8 mouse cellular contexts compared by ENCODE assay signal in genomic region chr9:48984845-48985707, GRCm38 (mm10). TPM values are rescaled to one million over a fixed set of nuclear protein-coding genes. Genes with fewer than 3 reads are reported as not detected.
DNase-seq lines count a peak whose midpoint lies in the region; ATAC-seq lines count a peak whose summit lies in the region.

Gene Usp28 (plus strand): TSS chr9:48985375.

- H3K27me3 ChIP-seq in hindbrain, embryonic 16.5 days (replicated peaks; ENCODE audit: control insufficient read depth, insufficient read depth, low read length) = no peaks in the 10 kb centered on the region

- H3K79me2 ChIP-seq in macrophage (ENCODE audit: inconsistent target) = peaks cover 43% of the 10 kb centered on the region; the same call in 1 of the 2 replicates

- H3K27ac ChIP-seq in hindbrain, embryonic 16.5 days (ENCODE audit: low read depth, low read length) = peak within 1 kb of the TSS; percentile 89
- H3K27ac ChIP-seq in macrophage = peak within 1 kb of the TSS; percentile 77

- H3K4me3 ChIP-seq in hindbrain, embryonic 16.5 days (ENCODE audit: low read length) = peak within 1 kb of the TSS; percentile 85
- H3K4me3 ChIP-seq in macrophage (ENCODE audit: inconsistent target) = peak within 1 kb of the TSS; percentile 67

- peak; percentile 93 for ATAC-seq in hindbrain, embryonic 16.5 days

- H3K4me1 ChIP-seq in hindbrain, embryonic 16.5 days (ENCODE audit: control insufficient read depth, insufficient read depth, low read depth, low read length) = peaks cover 11% of the 10 kb centered on the region

- WGBS in hindbrain, embryonic 16.5 days = under 1% methylated on average over 65 of the region's 94 CpGs
- WGBS in macrophage (ENCODE audit: missing documents) = under 1% methylated on average over 81 of the region's 94 CpGs

- H3K36me3 ChIP-seq in hindbrain, embryonic 16.5 days (ENCODE audit: control insufficient read depth, insufficient read depth, low read length) = no peaks in the 10 kb centered on the region
- no peaks in the 10 kb centered on the region for H3K36me3 ChIP-seq in macrophage (ENCODE audit: inconsistent target)

- peak within 1 kb of the TSS; percentile 83 for H3K9ac ChIP-seq in hindbrain, embryonic 16.5 days (ENCODE audit: low read depth, low read length)

- DNase-seq in T-cell, adult 2 months (ENCODE audit: low spot score) = peak; percentile 99
- peak; percentile 98 to 100 for DNase-seq in cerebellum, postnatal 36 days
- DNase-seq in frontal cortex, postnatal 36 days (ENCODE audit: low spot score in 2 of 2) = peak; percentile 94 to 95
- peak; percentile 93 to 94 for DNase-seq in left cerebral cortex, adult 18-20 months (ENCODE audit: low spot score in 2 of 2)
- DNase-seq in right cerebral cortex, adult 18-20 months = peak; percentile 97
- DNase-seq in urinary bladder, postnatal 10 days (ENCODE audit: low spot score) = peak; percentile 98

- no peaks in the 10 kb centered on the region for H3K9me3 ChIP-seq in hindbrain, embryonic 16.5 days (ENCODE audit: control insufficient read depth, low read length)

- H3K4me2 ChIP-seq in hindbrain, embryonic 16.5 days (ENCODE audit: low read length) = peak within 1 kb of the TSS; percentile 83

RNA-seq across cellular contexts. Expression of gene Usp28, which starts in this region (rescaled TPM):
- 33.0 and 34.1 TPM in 2 replicates for polyA plus RNA-seq in hindbrain, embryonic 16.5 days (2015; fragmentation: Nextera tagmentation; extraction: Ambion mirVana)
- 10 to 100 TPM; 34.4 to 35.0 TPM for total RNA-seq in left cerebral cortex, adult 18-20 months (2021)
- 10 to 100 TPM in 24 of 26 experiments, 1 to 10 TPM in 2; 5.0 to 59.0 (median 33.9) TPM for total RNA-seq in macrophage (2018; cell fraction: chromatin; rRNA removed)
- total RNA-seq in macrophage (2018; cell fraction: cytosol; rRNA removed) = 1 to 10 TPM; 2.1 to 9.7 (median 4.5) TPM
- 10 to 100 TPM in 21 of 26 experiments, 1 to 10 TPM in 5; 2.8 to 41.4 (median 16.0) TPM for total RNA-seq in macrophage (2018; cell fraction: nucleus; rRNA removed)
- polyA plus RNA-seq in macrophage (2018) = 6.4 to 8.5 TPM (median 7.9 TPM) in 3 replicates

Comparison
In these comparisons a context has a peak if more than half of its experiments do, and no peak if none do; other contexts are left out.
1. Peak in every context shown above with its lines: DNase-seq, ATAC-seq, H3K4me3 ChIP-seq and H3K27ac ChIP-seq.